Mouse (Mus musculus): ENCODE measurements around the gene Gm3646. TPM values are rescaled to one million over a fixed set of nuclear protein-coding genes. Genes with fewer than 3 reads are reported as not detected.

The Gm3646 gene
- total RNA-seq, 1 experiment from 2014 or later = not detected

GRCm38 (mm10) chr1:39754224-39754957, 50.7 kb downstream of the Gm3646 start:
- ATAC-seq (replicated peaks; ENCODE audit: insufficient number of reproducible peaks, low FRiP score, low TSS enrichment, poor library complexity, severe bottlenecking) = peak; percentile 71

Other genes with a start within 250 kb of the Gm3646 start
- gene Rnf149, start 227.9 kb downstream of the Gm3646 start, total RNA-seq (2017) = 204 to 430 TPM (median 348 TPM) in 3 replicates
- gene Creg2, start 153.9 kb downstream of the Gm3646 start, total RNA-seq (2017) = 0.19 to 0.38 TPM in 2 of 3 replicates, not detected in the other
- 0.67 TPM in 1 of 3 replicates, not detected in the others for gene Rfx8, start 84.3 kb downstream of the Gm3646 start, total RNA-seq (2017)
- gene Map4k4, start 95.6 kb upstream of the Gm3646 start, total RNA-seq (2017) = 327 to 401 TPM (median 363 TPM) in 3 replicates

Data from monocyte, adult 5-6 weeks (primary cell).